Mouse (Mus musculus) thymus, postnatal 25 days (tissue): ENCODE measurements around the gene Hibadh.

Experiments used
- DNase-seq: peaks from one replicate; pipeline ENCODE4 v3.0.0; 2022

Gene Hibadh

DNA sequence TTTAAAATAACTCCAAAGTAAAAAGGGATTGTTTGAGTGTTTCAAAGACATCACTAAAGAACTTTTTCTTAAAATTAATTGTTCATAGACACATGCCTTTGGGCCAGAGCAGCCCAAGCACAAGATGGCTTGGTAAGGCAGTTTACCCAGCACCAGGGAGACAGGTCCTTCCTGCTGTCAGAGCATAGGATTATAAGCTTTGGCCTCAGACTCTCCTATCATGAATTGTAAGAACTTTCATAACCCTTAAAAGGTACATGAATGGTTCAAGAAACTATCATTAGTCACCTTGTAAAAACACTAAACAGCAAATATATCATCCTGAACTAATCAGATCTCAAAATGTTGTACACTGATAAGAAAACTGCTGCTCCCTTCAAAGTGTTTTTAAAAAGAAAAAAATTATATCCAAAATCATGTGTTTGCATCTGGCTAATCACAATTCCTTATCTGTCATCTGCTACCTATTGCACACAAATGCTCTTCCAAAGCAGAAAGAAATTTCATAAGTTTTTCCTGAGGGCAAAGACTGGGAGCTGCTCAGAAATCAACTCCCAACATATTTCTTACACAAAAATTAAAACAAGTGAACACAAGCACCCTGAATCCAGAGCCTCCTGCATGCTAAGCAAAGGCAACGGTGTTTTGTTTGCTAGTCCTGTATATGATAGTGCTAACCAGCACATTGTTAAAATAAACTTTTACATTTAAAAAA, 1.6 kb downstream of the Hibadh start:
- DNase-seq = no peak

DNA sequence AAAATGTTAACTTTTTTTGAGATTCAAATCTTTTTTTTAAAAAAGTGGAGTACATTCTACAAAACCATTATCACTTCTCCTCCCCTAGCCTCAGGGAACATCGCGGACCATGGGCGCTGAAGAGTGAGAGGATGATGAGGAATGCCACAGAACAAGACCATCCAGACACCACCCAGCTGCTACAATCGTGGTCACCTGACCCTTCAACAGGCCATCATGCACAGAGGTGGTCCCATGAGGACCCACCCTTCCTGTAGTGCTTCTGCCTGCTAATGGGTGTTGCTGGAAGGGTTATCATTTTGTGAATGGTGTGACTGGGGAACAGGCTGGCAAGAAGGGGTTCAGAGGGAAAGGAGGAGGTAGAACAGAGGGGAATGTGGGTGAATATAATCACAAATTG, 2.9 kb downstream of the Hibadh start:
- DNase-seq = no peak

DNA sequence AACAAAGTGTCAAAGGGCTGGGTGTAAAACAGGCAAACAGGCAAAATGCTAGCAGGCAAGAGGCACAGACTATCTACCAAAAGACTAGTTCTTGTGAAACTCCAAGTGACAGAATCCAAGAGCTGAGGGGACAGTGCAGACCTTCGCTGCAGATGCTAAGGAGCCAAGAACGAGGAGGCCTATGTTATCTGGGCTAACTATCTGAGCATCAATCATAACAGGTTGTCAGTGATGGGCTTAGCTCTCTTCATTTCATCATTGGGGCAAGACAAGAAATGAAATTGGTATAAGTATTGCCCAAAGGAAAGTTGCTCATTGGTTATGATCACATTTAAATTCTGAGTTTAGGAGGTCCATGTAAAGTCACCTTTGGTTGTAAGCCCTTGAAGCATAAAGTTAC, 4.8 kb downstream of the Hibadh start:
- no peak for DNase-seq

DNA sequence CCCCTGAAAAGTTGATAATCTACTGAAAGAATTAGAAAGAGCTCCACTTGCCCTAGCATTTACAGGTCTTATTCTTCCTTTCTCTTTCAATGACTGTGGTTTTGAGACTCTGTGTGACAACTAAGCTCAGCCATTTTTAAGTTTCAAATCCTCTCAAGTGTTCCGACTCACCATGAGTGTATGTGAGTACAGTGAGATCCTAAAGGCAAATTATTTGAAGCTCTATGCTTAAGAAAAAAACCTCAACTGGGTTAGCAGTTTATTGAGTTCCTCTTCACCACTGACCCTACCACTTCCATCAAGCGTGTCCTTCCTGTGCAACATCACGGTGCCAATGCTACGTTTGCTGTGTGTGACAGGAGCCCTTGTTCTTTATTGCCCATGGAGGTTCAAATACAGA, 9.6 kb downstream of the Hibadh start:
- no peak for DNase-seq

DNA sequence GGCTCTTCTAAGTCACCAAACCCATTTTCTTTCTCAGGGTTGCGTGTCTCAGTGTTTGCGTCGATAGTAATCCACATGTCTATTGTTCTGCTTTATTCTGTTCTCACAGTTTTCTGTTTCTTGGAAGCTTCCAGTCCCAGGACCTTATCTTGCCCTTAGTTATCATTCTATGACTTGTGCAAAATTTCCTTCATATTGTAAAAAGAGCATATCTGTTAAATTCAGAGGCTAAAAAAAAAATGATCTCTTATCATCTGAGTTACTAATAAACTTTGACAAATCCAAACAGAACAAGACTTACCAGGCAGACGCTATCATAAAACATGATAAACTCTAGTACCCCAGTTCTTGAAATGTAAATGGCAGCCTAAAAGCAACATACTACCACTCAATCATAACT, 11.0 kb downstream of the Hibadh start:
- no peak for DNase-seq

DNA sequence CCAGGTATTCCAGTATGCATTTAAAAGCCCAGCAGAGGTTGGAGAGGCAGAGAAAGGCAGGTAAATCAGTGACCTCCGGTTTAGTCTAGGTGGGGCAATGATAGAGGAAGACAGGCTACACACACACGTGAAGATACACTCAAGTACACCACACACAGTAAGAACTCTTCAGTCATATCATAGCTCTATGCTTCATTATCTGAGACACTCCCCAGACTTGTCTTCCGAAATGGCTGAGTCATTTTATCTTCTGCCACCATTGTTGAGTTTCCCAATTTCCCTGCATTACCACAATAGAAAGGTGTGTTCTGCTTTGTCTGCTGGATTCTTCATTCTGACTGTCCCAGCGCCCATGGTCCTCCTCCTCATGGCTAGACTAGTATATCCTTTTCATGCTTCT, 13.5 kb downstream of the Hibadh start:
- no peak for DNase-seq

DNA sequence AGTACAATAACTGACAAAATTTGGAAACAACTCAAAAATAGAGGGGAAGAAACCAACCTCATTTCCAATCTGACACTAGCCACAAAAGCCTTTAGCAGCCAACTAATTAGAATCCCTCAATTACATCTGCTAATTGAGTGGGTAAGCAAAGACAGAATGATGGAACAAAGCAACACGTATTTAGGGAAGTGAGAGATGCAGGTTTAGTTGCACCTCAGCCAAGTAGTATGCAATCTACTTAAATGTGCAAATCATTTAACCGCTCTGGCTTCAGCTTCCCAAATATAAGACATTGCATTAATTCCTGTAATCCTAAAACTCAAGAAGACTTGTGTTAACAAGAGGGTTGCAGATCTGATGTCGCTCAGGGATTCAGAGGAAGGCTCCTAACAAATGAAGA, 16.4 kb downstream of the Hibadh start:
- DNase-seq = no peak

DNA sequence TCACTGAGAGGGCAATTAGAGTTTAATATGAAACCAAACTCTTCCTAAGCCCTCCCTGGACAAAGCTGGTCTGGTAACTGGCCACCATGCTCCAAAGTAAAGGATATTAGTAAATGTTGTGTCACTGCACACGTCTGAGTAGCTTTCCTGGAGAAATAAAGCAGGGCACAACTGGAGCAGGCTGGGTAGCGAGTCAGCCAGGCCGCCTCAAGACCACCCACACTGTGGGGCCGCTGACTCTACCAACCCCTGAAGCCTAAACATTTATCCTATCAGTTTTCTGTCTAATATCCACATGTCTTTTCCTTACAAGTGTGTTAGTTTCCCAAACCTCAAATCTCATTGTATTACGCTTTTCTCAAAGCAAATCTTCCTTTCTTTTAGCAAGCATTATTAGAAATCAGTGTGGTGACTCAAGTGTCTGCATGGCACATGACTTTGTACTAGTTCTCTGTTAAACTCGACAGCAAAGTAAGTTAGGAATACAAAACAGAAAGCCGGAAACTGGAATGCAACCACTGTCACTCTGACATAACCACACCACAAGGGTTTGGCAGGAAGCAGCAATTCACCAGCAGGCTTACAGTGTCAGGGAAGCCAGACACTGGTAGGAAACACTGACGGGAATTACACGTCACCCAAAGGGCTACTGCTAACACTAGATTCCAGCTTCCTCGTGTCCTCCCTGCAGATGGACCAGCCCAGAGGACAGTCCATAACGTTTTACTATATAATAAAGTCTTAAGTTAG, 18.3 kb downstream of the Hibadh start:
- no peak for DNase-seq

DNA sequence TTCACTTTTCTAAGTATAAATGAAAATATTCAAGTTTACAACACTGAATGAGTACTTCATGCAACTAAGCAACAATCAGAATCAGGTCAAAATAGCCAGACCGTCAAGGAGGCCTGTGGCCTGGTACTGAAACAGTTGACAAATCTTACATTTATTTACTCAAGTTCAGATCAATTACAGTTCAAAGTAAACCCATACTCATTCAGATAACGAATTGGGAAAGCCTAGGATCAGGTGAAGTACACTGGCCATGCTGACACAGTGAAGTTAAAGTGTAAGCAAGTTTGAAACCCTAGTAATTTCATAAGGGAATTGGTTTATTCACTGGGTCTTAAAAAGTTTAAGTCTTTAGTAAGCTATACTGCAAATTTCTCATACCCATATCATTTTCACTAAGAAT, 20.1 kb downstream of the Hibadh start:
- no peak for DNase-seq

DNA sequence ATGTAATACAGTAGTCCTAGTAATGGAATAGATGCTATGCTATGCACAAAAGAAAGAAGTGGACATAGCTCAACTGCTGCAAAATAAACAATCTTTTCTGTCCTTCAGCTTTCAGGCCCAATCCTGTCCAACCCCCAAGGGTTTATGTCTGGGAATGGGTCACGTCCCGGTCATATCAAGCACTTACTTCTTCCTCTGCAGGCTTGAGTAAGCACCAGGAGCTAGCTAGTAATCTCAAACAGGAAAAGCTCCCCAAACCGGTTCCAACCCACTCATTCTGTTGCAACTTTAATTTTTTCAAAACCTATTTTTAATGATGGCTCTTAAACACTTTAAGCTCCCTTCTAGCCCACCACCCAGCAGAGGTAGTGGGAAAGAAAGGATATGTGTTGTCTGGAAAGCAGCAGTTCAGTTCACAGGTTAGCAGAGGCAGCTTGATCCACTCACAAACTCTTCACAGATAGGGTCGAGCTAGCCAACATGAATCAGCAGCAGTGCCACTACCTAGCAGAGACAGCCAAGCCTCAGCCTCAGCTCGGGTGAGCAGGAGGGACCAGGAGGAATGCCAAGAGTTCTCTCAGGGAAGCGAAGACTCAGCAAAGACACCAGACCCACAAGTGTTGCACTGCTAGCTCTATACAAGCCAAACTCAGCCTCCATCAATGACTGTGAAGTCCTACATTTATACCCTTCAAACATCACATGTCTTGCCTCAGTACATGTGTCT, 30.4 kb downstream of the Hibadh start:
- no peak for DNase-seq

DNA sequence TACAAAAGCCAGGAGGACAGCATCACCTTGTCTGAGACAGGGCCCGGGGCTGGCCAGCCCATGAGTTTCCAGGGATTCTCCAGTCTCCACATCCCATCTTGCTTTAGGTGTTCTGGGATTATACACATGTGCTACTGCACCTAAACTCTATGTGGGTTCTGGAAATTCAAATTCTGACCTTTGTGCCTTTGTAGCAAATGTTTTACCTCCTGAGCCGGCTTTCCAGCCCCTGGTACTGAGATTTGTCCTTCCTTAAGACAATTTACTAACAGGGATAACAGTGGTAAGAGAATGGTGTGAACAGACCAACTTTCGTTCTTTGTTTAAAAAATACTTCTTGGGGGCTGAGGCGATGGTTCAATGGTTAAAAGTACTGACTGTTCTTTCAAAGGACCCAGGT, 32.1 kb downstream of the Hibadh start:
- DNase-seq = no peak

DNA sequence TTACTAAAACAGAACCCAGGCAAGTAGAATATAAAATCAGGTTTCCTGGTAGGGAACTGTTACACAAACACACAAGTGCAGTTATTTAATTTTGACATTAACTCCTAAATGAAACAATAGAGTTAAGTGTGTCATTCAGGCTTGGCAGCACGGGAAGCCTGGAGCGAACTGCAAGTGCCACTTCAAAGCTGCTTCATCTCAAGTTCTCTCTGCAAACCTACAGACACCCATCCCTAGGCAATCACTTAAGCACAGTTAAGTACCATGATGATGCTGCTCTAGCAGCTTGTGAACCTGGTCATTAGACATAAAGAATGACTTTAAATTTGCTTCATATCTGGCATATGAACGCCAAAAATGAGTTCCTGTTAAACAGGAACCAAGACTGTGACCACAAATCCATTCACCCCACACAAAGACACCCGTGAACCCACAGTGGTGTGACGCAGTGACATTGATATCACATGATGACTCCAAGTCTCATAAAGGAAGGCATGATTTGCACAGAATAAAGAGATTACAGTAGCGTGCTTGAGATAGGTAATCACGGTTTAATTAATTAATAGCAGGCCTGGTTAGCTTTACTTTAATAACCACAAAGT, 33.3 kb downstream of the Hibadh start:
- DNase-seq = no peak

DNA sequence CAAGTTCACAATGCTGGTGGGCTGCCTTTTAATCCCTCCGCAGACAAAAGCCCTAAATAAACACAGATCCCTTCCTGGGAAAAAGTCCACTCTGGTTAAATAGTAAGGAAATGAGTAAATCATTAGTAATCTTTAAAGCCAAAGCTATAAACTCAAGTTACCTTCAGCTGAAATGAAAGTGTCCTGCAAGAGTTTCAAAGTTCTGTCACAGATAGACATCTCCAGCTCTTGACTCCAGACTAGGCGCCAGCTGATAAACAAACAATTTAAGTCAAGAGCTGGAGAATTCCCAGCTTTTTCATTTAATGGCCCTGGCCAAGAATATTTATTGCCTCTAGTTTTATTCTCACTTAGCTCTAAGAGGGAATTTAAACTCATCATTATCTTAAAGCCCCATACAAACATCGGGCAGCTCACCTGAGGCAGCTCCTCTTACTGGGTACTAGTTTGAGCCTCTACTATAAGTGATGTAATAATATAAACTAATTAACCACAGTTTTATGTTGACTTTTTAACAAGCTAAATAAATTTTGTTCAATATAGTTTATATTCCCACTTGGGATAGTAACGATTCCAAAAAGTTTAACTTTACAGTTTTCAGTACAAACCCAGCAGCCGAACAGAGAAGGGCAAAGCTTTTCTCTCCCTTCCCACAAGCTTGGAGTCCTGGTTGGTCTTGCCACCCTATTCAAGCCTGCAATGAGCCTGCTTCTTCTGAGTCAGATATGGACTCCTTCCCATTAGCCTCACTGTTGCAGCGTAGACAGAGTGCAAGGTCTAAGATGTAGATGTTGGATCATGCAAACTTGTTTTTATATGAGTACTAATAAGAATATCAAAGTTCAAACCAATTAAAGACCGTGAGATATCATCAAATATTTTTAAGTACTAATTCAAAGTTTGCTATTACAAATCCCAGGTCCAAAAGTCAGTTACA, 38.2 kb downstream of the Hibadh start:
- DNase-seq = no peak

DNA sequence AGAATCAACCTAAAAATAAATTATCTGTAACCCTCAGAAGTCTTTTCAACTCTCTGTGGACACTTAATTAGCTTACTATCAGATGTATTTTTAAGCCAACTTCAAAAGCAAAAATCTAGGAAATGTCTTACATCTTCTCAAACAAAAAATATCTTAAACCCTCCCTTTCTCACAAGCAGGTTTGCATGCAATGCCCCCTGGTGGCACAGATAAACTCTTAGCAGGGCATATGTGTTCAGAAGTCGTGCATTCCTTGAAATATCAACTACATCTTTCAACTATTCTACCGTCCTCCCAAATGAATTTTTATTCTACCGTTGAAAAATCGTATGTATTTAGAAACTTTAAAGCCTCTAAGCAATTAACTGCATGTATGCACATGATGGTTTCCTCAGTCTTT, 39.1 kb downstream of the Hibadh start:
- peak; percentile 54 for DNase-seq

DNA sequence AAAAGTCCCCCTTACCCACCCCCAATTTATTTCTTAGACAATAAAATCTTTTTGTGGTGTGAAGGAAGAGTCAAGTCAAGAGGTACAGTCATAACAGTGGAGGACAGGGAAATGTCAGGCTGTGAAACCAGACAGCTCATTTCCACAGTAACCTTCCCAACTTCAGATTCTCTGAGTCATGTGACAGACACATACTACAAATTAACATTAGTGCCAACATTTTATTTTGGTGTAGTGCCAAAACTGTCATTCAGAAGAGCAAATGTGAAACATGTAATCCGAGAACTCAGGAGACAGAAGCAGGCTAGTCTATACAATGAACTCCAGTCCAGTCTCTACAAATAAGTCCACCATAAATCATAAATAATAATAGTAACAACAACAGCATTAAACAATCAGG, 45.4 kb downstream of the Hibadh start:
- DNase-seq = no peak

DNA sequence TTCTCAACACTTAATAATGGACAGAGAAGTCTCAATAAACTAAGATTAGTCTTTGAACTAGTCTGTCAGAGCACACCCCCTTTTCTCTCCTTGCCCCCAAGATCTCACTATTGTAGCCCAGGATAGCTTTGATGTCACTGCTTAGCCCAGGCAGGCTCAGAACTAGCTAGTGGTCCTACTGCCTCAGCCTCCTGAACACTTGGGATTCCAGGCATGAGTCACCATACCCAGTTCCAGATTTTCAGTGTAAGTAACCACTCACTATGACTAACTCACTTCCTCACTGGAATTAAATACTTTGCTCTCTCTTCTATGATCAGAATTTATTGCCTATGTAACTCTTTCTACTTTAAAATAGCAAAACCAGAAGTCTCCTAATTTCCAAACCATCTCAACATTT, 53.6 kb downstream of the Hibadh start:
- no peak for DNase-seq

DNA sequence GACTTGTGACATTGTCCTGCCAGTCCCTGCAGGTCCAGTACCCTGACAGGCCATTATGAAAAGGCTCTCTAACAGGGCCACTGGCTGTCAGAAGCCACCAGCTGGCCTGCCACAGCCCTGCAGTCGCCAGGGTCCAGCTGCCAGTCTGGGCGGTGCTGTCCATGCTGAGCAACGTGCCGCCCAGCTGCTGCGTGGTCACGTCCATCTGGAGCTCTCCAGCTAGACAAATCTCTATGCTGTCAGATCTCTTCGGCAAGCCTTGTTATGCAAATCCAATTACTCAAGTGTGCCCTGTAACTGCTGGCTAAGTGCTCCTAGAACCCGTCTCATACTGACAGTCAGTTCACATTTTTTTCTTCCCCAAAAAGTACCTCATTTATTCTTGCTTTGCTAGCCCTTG, 55.8 kb downstream of the Hibadh start:
- DNase-seq = no peak

DNA sequence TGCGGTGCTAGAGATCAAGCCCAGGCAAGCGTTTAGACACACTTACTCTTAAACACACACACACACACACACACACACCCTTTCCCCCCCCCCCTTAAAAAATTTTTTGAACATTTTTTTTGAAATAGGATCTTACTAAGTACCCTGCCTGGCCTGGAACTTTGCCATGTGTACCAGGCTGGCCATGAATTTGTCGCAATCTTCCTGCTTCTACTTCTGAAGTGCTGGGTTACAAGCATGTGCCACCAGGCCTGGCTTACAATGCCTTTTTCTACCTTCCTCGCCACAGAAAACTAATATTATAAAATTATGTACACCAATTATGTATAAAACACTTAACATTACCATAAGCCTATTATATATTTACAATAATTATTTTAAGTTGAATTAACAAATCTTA, 59.1 kb downstream of the Hibadh start:
- DNase-seq = no peak

DNA sequence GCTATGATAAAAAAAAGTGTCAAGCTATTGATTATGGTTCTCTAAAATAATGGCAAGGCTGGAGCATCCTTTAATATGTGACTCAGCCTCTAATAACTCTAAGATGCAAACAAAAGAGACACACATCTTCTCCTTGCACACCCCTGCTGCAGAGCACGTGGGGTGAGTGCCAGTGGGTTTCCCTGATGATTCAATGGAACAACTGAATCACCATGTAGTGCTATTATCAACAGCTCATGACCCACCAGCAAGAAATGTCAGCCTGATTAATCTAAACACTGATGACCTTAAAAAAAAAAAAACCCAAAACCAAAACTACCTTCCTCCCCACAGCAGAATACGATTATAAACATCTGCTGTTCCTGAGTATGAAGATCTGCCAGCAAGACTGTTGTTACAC, 61.9 kb downstream of the Hibadh start:
- DNase-seq = no peak

DNA sequence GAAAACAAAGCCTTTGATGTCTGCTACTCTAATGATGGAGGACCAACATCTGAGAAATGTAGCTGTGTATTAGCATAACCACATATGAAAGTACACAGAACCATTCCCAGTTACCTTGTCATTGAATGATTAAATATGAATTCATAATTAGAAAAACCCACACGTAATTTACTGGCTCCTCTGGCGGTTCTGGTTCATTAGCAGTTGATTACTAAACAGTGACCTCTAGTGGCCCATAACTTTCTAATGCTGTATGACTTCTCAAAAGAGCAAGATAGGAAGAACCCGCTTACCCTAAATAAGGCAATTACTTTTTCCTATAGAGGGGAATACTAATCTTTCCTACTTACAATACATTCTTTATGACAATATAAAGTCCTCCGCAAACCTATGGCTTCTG, 62.9 kb downstream of the Hibadh start:
- DNase-seq = no peak

DNA sequence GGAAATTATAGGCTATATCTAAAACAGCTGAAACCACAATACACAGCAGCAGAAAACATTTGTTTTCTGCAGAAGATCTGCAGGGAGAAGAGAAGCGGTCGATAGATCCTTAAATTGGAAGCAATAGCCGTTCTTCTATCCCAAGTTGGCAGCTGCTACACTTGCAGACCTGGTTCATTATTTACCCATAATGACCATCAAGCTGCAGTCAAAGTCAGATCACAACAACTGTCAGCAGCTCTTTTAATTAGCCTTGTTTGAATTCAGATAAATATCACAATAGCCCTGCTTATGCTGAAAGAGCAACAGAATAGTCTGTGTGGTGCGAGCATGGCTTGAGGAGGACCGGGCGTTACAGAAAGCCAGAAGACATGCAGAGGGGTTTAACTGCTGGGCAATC, 71.5 kb downstream of the Hibadh start:
- DNase-seq = no peak
